Mouse (Mus musculus) adrenal gland, postnatal 0 days (tissue): ENCODE data around the gene Olfr490. TPM values are rescaled to one million over a fixed set of nuclear protein-coding genes. Genes with fewer than 3 reads are reported as not detected.

ENCODE experiments used
- polyA plus RNA-seq: library from polyadenylated mRNA; unstranded; fragments of >200 nt; fragmentation: Nextera tagmentation; extraction: Ambion mirVana; gene quantifications from 2 replicates; pipeline ENCODE4 v1.2.1, GENCODE M21; 2015

The Olfr490 gene
- not detected in 2 replicates for polyA plus RNA-seq

GRCm38 (mm10) chr7:108288834-108289233 lies at the start of gene Olfr490:
TSS of gene Olfr490 (minus strand) at chr7:108288934.

DNA sequence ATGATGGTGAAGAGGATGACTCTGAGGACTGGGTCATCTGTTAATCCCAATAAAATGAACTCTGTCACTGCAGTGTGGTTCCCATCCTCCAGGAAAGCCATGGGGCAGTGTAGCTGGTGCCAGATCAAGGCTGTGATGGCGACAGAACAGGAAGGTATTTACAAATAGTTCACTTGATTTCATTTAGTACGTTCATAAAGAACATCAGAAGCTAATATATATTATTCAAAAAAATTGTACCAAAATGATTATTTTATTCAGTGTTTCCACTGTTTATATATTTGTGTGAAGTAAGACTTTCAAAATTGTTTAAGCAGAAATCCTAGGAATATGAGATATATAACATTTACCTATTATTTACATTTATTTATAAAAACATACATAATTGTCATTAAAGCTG lies 34.8 kb upstream of the Olfr490 start, which contains the start of gene Olfr492:
Gene Olfr492 (minus strand): TSS at position 101 of the 400 bp plus-strand sequence.

DNA sequence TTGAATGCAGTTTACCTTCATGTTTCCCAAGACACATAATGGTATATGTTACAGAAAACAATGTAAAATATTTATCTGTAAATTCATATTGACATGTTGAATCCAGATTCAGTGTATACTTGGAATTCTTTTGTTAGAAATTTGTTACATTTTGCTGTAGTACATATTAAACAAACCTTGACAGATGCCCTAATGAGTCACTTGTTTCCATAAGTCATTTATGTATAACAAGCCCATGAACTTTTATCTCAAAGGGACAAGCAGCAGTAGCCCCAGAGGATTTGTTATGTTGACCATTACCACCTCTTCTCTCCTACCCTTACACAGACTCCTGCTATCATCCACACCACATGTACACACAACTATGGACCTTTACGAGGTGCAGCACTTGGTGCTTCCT lies 24.4 kb upstream of the Olfr490 start, which contains the start of gene Olfr491:
Gene Olfr491 (plus strand): TSS at position 301 of the 400 bp plus-strand sequence.

GRCm38 (mm10) chr7:108258247-108258646 lies 30.5 kb downstream of the Olfr490 start, which contains the start of gene Olfr488:
TSS of gene Olfr488 (minus strand) at chr7:108258347.

Other genes with a start within 250 kb of the Olfr490 start
- not detected in 2 replicates for gene Olfr479, start 238.2 kb downstream of the Olfr490 start, polyA plus RNA-seq
- gene Olfr480, start 221.6 kb downstream of the Olfr490 start, polyA plus RNA-seq = not detected in 2 replicates
- not detected in 2 replicates for gene Olfr481, start 209.1 kb downstream of the Olfr490 start, polyA plus RNA-seq
- 0.10 and 0.16 TPM in 2 replicates for gene Olfr482, start 191.3 kb downstream of the Olfr490 start, polyA plus RNA-seq
- not detected in 2 replicates for gene Olfr483, start 188.1 kb downstream of the Olfr490 start, polyA plus RNA-seq
- gene Olfr484, start 161.5 kb downstream of the Olfr490 start, polyA plus RNA-seq = not detected in 2 replicates
- not detected in 2 replicates for gene Olfr485, start 129.1 kb downstream of the Olfr490 start, polyA plus RNA-seq
- not detected in 2 replicates for gene Olfr486, start 116.2 kb downstream of the Olfr490 start, polyA plus RNA-seq
- gene Olfr487, start 74.3 kb downstream of the Olfr490 start, polyA plus RNA-seq = not detected in 2 replicates
- not detected in 2 replicates for gene Olfr488, start 30.6 kb downstream of the Olfr490 start, polyA plus RNA-seq
- not detected in 2 replicates for gene Olfr491, start 24.5 kb upstream of the Olfr490 start, polyA plus RNA-seq
- gene Olfr492, start 34.7 kb upstream of the Olfr490 start, polyA plus RNA-seq = not detected in 2 replicates
- not detected in 2 replicates for gene Olfr493, start 58.0 kb upstream of the Olfr490 start, polyA plus RNA-seq
- not detected in 2 replicates for gene Olfr494, start 76.4 kb upstream of the Olfr490 start, polyA plus RNA-seq
- gene Olfr495, start 104.2 kb upstream of the Olfr490 start, polyA plus RNA-seq = not detected in 2 replicates
- gene Olfr497, start 131.5 kb upstream of the Olfr490 start, polyA plus RNA-seq = not detected in 2 replicates
- gene Olfr498, start 176.4 kb upstream of the Olfr490 start, polyA plus RNA-seq = not detected in 2 replicates
- not detected in 2 replicates for gene Olfr502, start 236.1 kb upstream of the Olfr490 start, polyA plus RNA-seq